ENCODE assay signal across 15 mouse cellular contexts in genomic region chr1:37359395-37360092, GRCm38 (mm10).
"Had no signal": no experiment of that assay in that cellular context is flagged by ENCODE, and none has a peak within 500 bp of the region (broad histone marks: within the 10 kb centered on the region; RNA-seq: fewer than 3 reads in every experiment).

No protein-coding gene starts in this region.

- H3K4me3 ChIP-seq: neural tube, embryonic 12.5 days; neural tube, embryonic 13.5 days; neural tube, embryonic 15.5 days; stomach, embryonic 15.5 days had no signal

- DNase-seq: retina, postnatal 1 day; right cerebral cortex, postnatal 25 days; right cerebral cortex, postnatal 4 days; spleen, adult 18-20 months; thymus, adult 18-20 months; thymus, adult 2 months; thymus, postnatal 14 days; thymus, postnatal 25 days; thymus, postnatal 36 days; thymus, postnatal 4 days had no signal

- H3K9me3 ChIP-seq: neural tube, embryonic 12.5 days; neural tube, embryonic 13.5 days; neural tube, embryonic 15.5 days; stomach, embryonic 15.5 days had no signal

- H3K27ac ChIP-seq: neural tube, embryonic 12.5 days; neural tube, embryonic 13.5 days; neural tube, embryonic 15.5 days; stomach, embryonic 15.5 days; stomach, postnatal 0 days had no signal

- H3K27me3 ChIP-seq: neural tube, embryonic 12.5 days; neural tube, embryonic 13.5 days; neural tube, embryonic 15.5 days; stomach, embryonic 15.5 days had no signal

- H3K36me3 ChIP-seq: stomach, embryonic 15.5 days had no signal

- H3K9ac ChIP-seq: neural tube, embryonic 12.5 days; neural tube, embryonic 13.5 days; neural tube, embryonic 15.5 days; stomach, embryonic 15.5 days had no signal

- H3K4me2 ChIP-seq: neural tube, embryonic 12.5 days; neural tube, embryonic 13.5 days; neural tube, embryonic 15.5 days; stomach, embryonic 15.5 days had no signal

- H3K4me1 ChIP-seq: neural tube, embryonic 12.5 days; neural tube, embryonic 13.5 days; neural tube, embryonic 15.5 days; stomach, embryonic 15.5 days had no signal
